Mouse (Mus musculus) neutrophil, adult 59 days (primary cell): ENCODE data around the gene Commd1. TPM values are rescaled to one million over a fixed set of nuclear protein-coding genes. Genes with fewer than 3 reads are reported as not detected.

Experiments used
- total RNA-seq, 2 experiments: library from RNA; stranded (reverse); gene quantifications; 1 replicate in 1 of 2; 2 replicates in 1 of 2; pipeline ENCODE4 v1.2.4; 2023

Commd1 gene
- 10 to 100 TPM; 53.9 to 58.2 TPM for total RNA-seq

DNA sequence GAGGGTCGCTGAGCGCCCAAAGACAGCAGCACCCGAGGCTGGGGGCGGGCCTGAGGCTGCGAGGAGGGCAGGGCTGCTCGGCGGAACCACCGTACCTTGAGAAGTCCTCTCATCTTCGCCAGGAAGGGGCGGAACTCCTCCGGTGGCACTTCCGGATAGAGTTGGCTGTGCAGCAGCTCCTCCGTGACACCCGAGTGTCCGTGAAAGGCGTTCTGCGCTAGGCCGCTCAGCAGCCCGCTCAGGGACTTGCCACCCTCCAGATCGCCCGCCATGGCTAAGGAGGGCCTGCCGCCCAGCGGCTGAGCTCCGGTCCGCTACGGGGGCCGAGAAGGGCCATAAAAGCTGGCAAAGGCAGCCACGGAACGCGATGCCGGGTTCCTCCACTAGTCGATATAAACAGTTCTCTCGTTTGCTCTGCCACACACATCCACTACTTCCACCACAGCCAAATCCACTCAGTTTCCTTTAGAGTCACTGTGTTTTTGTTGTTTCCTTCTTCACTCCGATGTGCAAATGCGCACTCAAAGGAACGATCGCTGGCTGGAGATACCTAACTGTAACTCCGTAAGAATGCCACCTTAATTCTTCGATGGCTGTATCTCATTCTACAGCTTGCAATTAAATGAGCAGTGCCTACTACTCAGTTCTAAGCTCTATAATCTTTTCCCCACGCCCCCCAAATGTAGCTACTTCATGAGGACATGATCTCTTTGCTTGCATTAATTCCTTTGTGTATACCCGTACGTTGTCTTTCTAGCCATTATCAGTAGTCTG, at the start of gene Commd1, which contains the start of gene Gm28048:
Gene Commd1 (minus strand): TSS at position 399 of the 774 bp plus-strand sequence.
Gene Gm28048 (minus strand): TSS at position 107 of the 774 bp plus-strand sequence.

GRCm38 (mm10) chr11:23007481-23008180, 25.4 kb upstream of the Commd1 start, which contains the start of gene Fam161a:
TSS of gene Fam161a (plus strand) at chr11:23007531.

GRCm38 (mm10) chr11:22990393-22991126, 8.4 kb upstream of the Commd1 start, which contains the start of gene Cct4:
TSS of gene Cct4 (plus strand) at chr11:22990519.

DNA sequence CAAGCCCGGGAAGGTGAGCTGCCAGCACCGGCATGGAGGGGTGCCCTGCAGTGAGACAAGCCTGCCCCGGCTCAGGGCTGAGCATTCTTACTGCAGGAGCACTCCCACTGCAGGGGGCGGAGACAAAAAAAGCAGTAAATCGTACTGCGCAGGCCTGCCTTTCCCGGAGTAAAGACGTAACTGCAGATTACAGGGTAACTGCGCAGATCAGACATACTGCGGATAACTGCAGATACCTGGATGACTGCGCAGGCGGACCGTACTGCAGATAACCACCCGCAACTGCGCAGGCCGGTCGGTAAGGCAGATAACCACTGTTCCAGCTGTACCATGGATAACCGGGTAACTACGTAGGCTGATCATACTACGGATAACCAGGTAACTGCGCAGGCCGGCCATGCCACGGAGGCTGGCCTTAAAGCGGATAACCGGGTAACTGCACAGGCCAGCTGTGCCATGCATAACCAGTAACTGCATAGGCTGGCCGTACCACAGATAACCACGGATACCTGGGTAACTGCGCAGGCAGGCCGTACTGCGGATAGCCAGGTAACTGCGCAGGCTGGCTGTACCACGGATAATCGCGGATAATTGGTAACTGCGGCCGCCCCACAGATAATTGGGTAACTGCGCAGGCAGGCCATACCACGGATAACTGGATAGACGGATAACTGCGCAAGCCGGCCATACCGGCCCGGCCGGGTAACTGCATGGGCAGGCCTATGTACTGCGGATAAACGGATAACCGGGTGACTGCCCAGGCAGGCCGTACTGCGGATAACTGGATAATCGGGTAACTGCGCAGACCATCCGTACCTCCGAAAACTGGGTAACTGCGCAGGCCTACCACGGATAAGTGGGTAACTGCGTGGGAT, 10.1 kb downstream of the Commd1 start, which contains the start of gene Zrsr1:
Gene Zrsr1 (plus strand): TSS at position 171 of the 875 bp plus-strand sequence.

GRCm38 (mm10) chr11:22860335-22861227, 121.6 kb downstream of the Commd1 start, which contains the start of gene B3gnt2:
TSS of gene B3gnt2 (minus strand) at chr11:22860961.

Other genes starting within 250 kb of the Commd1 start
- gene B3gnt2, start 121.4 kb downstream of the Commd1 start, total RNA-seq, result 10 to 100 TPM; 51.6 to 69.8 TPM
- gene Zrsr1, start 10.4 kb downstream of the Commd1 start, total RNA-seq, result 10 to 100 TPM; 16.2 to 20.2 TPM
- 10 to 100 TPM; 26.9 to 28.9 TPM for gene Gm28048, start 292 bp downstream of the Commd1 start, total RNA-seq
- gene Cct4, start 8.1 kb upstream of the Commd1 start, total RNA-seq, result 100 to 1,000 TPM in 1 of 2 experiments, 10 to 100 TPM in 1; 91.3 to 113 TPM
- gene Fam161a, start 25.1 kb upstream of the Commd1 start, total RNA-seq, result 1 to 10 TPM; 2.2 to 3.7 TPM